Mouse (Mus musculus) kidney, embryonic 14.5 days (tissue): ENCODE measurements around the gene Fibp. TPM values are rescaled to one million over a fixed set of nuclear protein-coding genes. Genes with fewer than 3 reads are reported as not detected.
A peak's percentile ranks its signal among the peaks of the same experiment; 100 is the strongest.
"Not testable (repeated sequence)": the region's sequence is repeated elsewhere in the genome, so short reads cannot be mapped to it uniquely, and the experiment has no call there.

Experiments used
- ATAC-seq: fragments of 200-750 bp; cut with Nextera tagmentation; 2 replicates; pipeline ENCODE4 v1.8.0; 2017; ENCODE audit warnings: moderate number of reproducible peaks, mild to moderate bottlenecking, moderate TSS enrichment, moderate library complexity; ENCODE audit not compliant: low FRiP score, low TSS enrichment
- H3K27ac ChIP-seq: fragments of 300-500 bp; sonication (generic); 2 replicates; pipeline ENCODE4 v1.5.1; 2014; ENCODE audit warnings: low read depth, mild to moderate bottlenecking, low read length, moderate library complexity, mixed read lengths
- H3K27me3 ChIP-seq: fragments of 300-500 bp; sonication (generic); 2 replicates; pipeline ENCODE4 v1.6.1; 2014; ENCODE audit warnings: mild to moderate bottlenecking, low read length; ENCODE audit not compliant: control insufficient read depth, insufficient read depth
- H3K36me3 ChIP-seq: fragments of 300-500 bp; sonication (generic); 2 replicates; pipeline ENCODE4 v1.6.1; 2014; ENCODE audit warnings: low read length, mixed read lengths; ENCODE audit not compliant: control insufficient read depth, insufficient read depth
- H3K4me1 ChIP-seq: fragments of 300-500 bp; sonication (generic); 2 replicates; pipeline ENCODE4 v1.6.1; 2014; ENCODE audit warnings: low read length, mixed read lengths; ENCODE audit not compliant: control insufficient read depth, insufficient read depth
- H3K4me2 ChIP-seq: fragments of 300-500 bp; sonication (generic); replicated peaks from 2 replicates; pipeline ENCODE4 v1.6.1; 2014; ENCODE audit warnings: low read depth, mild to moderate bottlenecking, low read length
- H3K4me3 ChIP-seq: fragments of 300-500 bp; sonication (generic); 2 replicates; pipeline ENCODE4 v1.5.1; 2014; ENCODE audit warnings: mild to moderate bottlenecking, low read length
- H3K9ac ChIP-seq: fragments of 300-500 bp; sonication (generic); 2 replicates; pipeline ENCODE4 v1.6.1; 2014; ENCODE audit warnings: low read depth, mild to moderate bottlenecking, low read length, moderate library complexity
- H3K9me3 ChIP-seq: fragments of 300-500 bp; sonication (generic); 2 replicates; pipeline ENCODE4 v1.6.1; 2016; ENCODE audit warnings: low read length; ENCODE audit not compliant: control insufficient read depth
- WGBS: fragments of 180-500 bp; shearing (Covaris S2); extraction: QIAGEN DNeasy Blood & Tissue Kit; methylation state at CpG from one replicate; pipeline ENCODE4 v1.1.7; 2014; 5-methylcytosine and 5-hydroxymethylcytosine counted together
- polyA plus RNA-seq: library from polyadenylated mRNA; unstranded; fragments of >200 nt; fragmentation: Nextera tagmentation; extraction: Ambion mirVana; gene quantifications from 2 replicates; pipeline ENCODE4 v1.2.1, GENCODE M21; 2014

The Fibp gene
- polyA plus RNA-seq, 1 experiment from 2014 or later: 122 TPM

GRCm38 (mm10) chr19:5487768-5488550 is 27.5 kb downstream of the Fibp start, which contains the start of gene Mus81:
TSS of gene Mus81 (minus strand) at chr19:5488402.
- Histone ChIP-seq H3K4me2 (peak within 1 kb of the TSS; percentile 81), H3K9me3 (no peaks in the 10 kb centered on the region), H3K9ac (peak within 1 kb of the TSS; percentile 61), H3K4me1 (peaks cover 13% of the 10 kb centered on the region; the same call in 1 of the 2 replicates), H3K4me3 (peak within 1 kb of the TSS; percentile 56), H3K27me3 (no peaks in the 10 kb centered on the region), H3K36me3 (peaks cover 40% of the 10 kb centered on the region), H3K27ac (peak within 1 kb of the TSS; percentile 98)
- under 1% methylated on average over 39 of the region's 39 CpGs for WGBS
- ATAC-seq: peak; percentile 76

GRCm38 (mm10) chr19:5488878-5489571 is 28.6 kb downstream of the Fibp start:
- peaks cover 40% of the 10 kb centered on the region for H3K36me3 ChIP-seq
- H3K4me2 ChIP-seq: peak overlapping the region; percentile 81
- H3K9ac ChIP-seq: peak overlapping the region; percentile 52; the same call in 1 of the 2 replicates
- peaks cover 18% of the 10 kb centered on the region; the same call in 1 of the 2 replicates for H3K4me1 ChIP-seq
- H3K4me3 ChIP-seq: peak overlapping the region; percentile 56
- under 1% methylated on average over 26 of the region's 26 CpGs for WGBS
- no peaks in the 10 kb centered on the region for H3K27me3 ChIP-seq
- peak overlapping the region; percentile 98 for H3K27ac ChIP-seq
- H3K9me3 ChIP-seq: no peaks in the 10 kb centered on the region
- peak; percentile 87 for ATAC-seq

GRCm38 (mm10) chr19:5489721-5490120 is 29.3 kb downstream of the Fibp start:
- peak overlapping the region; percentile 97; the same call in 1 of the 2 replicates for H3K4me3 ChIP-seq
- WGBS: 50% methylated on average over 10 of the region's 10 CpGs
- not testable (repeated sequence) for H3K9ac ChIP-seq, H3K9me3 ChIP-seq, H3K27me3 ChIP-seq, ATAC-seq, H3K4me2 ChIP-seq
- peaks cover 40% of the 10 kb centered on the region for H3K36me3 ChIP-seq
- H3K27ac ChIP-seq: peak overlapping the region; percentile 98; the same call in 1 of the 2 replicates
- peaks cover 21% of the 10 kb centered on the region; the same call in 1 of the 2 replicates for H3K4me1 ChIP-seq

- Histone ChIP-seq H3K27me3 (no peaks in the 10 kb centered on the region), H3K9ac (peak within 1 kb of the TSS; percentile 96), H3K27ac (peak within 1 kb of the TSS; percentile 98), H3K36me3 (peaks cover 37% of the 10 kb centered on the region), H3K4me3 (peak within 1 kb of the TSS; percentile 97), H3K9me3 (no peaks in the 10 kb centered on the region), H3K4me1 (peaks cover 21% of the 10 kb centered on the region; the same call in 1 of the 2 replicates), H3K4me2 (peak within 1 kb of the TSS; percentile 81)
- under 1% methylated on average over 60 of the region's 62 CpGs for WGBS
- ATAC-seq: peak; percentile 60
Measured at GRCm38 (mm10) chr19:5490313-5490897, 30.0 kb downstream of the Fibp start, which contains the start of gene Cfl1. TSS of gene Cfl1 (plus strand) at chr19:5490455.

GRCm38 (mm10) chr19:5490898-5491708 is 30.7 kb downstream of the Fibp start:
- Histone ChIP-seq H3K27me3 (no peaks in the 10 kb centered on the region), H3K4me2 (peak overlapping the region; percentile 61), H3K9ac (peak overlapping the region; percentile 96), H3K4me3 (peak overlapping the region; percentile 97), H3K36me3 (peaks cover 37% of the 10 kb centered on the region), H3K9me3 (no peaks in the 10 kb centered on the region), H3K4me1 (peaks cover 21% of the 10 kb centered on the region; the same call in 1 of the 2 replicates), H3K27ac (peak overlapping the region; percentile 98)
- peak; percentile 7 for ATAC-seq
- under 1% methylated on average over 59 of the region's 59 CpGs for WGBS

DNA sequence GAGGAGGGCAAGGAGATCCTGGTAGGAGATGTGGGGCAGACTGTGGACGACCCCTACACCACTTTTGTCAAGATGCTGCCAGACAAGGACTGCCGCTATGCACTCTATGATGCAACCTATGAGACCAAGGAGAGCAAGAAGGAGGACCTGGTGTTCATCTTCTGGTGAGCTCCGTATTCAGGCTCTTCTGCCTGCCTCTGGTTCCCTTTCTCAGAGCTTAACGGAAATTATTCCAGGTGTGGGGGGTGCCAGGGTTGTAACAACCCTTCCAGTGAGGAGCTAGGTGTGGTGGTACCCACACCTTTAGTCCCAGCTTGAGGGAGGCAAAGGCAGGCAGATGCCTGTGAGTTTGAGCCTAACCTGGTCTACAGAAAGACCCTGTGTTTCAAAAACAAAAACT is 32.2 kb downstream of the Fibp start:
- Histone ChIP-seq H3K36me3 (peaks cover 52% of the 10 kb centered on the region), H3K4me2 (no peak overlapping the region), H3K9me3 (no peaks in the 10 kb centered on the region), H3K4me1 (peaks cover 12% of the 10 kb centered on the region; the same call in 1 of the 2 replicates), H3K9ac (no peak overlapping the region), H3K27me3 (no peaks in the 10 kb centered on the region), H3K4me3 (no peak overlapping the region), H3K27ac (no peak overlapping the region)
- WGBS: 82% methylated on average over 4 of the region's 4 CpGs
- ATAC-seq: no peak

- peaks cover 53% of the 10 kb centered on the region for H3K36me3 ChIP-seq
- WGBS: 47% methylated on average over 9 of the region's 9 CpGs
Measured at GRCm38 (mm10) chr19:5493301-5493721, 32.9 kb downstream of the Fibp start.

DNA sequence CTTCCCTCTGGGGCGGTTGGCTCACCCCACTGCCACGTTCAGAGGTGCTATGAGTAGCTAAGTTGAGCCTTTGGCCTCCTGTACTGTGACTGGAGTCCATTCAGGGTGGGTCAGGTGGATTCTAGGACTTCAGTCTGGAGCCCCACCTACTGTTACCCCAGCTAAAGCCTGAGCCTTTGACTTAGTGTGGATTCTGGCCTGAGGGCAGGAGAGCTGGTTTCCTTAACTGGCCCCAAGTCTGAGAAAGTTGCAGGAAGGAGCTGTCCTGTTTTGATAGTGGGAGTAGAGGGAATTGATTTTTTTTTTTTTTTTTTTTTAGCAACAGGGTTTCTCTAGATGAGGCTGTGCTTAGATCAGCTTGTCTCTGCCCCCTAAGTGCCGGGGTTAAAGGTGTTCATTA is 33.9 kb downstream of the Fibp start:
- H3K9ac ChIP-seq: no peak overlapping the region
- H3K27me3 ChIP-seq: no peaks in the 10 kb centered on the region
- 71% methylated on average over 3 of the region's 3 CpGs for WGBS
- H3K9me3 ChIP-seq: no peaks in the 10 kb centered on the region
- H3K4me1 ChIP-seq: peaks cover 12% of the 10 kb centered on the region; the same call in 1 of the 2 replicates
- H3K27ac ChIP-seq: no peak overlapping the region
- no peak for ATAC-seq
- no peak overlapping the region for H3K4me3 ChIP-seq
- no peak overlapping the region for H3K4me2 ChIP-seq
- peaks cover 53% of the 10 kb centered on the region for H3K36me3 ChIP-seq

More at GRCm38 (mm10) chr19:5493301-5493721, 32.9 kb downstream of the Fibp start:
- H3K4me2 ChIP-seq, H3K27me3 ChIP-seq, H3K9me3 ChIP-seq, H3K9ac ChIP-seq, ATAC-seq, H3K27ac ChIP-seq: not testable (repeated sequence)
- Histone ChIP-seq H3K4me3 (peak overlapping the region; percentile 8; the same call in 1 of the 2 replicates), H3K4me1 (peaks cover 12% of the 10 kb centered on the region; the same call in 1 of the 2 replicates)
